In genomic region chr17:65930960-65931359, GRCm38 (mm10) we compare ENCODE assay signal across 7 mouse cellular contexts. TPM values are rescaled to one million over a fixed set of nuclear protein-coding genes. Genes with fewer than 3 reads are reported as not detected.
DNase-seq lines count a peak whose midpoint lies in the region; ATAC-seq and TF ChIP-seq lines count a peak whose summit lies in the region.

No protein-coding gene starts in this region.

- ATAC-seq in liver, postnatal 0 days = peak; percentile 81
- ATAC-seq in liver, embryonic 11.5 days (replicated peaks; ENCODE audit: low FRiP score) = no peak
- ATAC-seq in forebrain, embryonic 14.5 days = peak; percentile 80

- H3K4me3 ChIP-seq in liver, postnatal 0 days (ENCODE audit: low read depth, low read length) = no peak overlapping the region
- H3K4me3 ChIP-seq in liver, embryonic 11.5 days (ENCODE audit: low read depth, low read length) = no peak overlapping the region
- H3K4me3 ChIP-seq in forebrain, embryonic 14.5 days (ENCODE audit: low read depth, low read length) = no peak overlapping the region

- no peaks in the 10 kb centered on the region for H3K27me3 ChIP-seq in liver, postnatal 0 days (ENCODE audit: insufficient read depth, low read length)
- no peaks in the 10 kb centered on the region for H3K27me3 ChIP-seq in liver, embryonic 11.5 days (replicated peaks; ENCODE audit: control insufficient read depth, insufficient read depth, low read length)
- no peaks in the 10 kb centered on the region for H3K27me3 ChIP-seq in forebrain, embryonic 14.5 days (replicated peaks; ENCODE audit: control insufficient read depth, insufficient read depth, low read length)

- peaks cover 8% of the 10 kb centered on the region for H3K4me1 ChIP-seq in liver, postnatal 0 days (ENCODE audit: insufficient read depth)
- 0 out of 2 replicates have a peak, but pooled peaks cover 2% of the 10 kb centered on the region for H3K4me1 ChIP-seq in liver, embryonic 11.5 days (replicated peaks; ENCODE audit: control insufficient read depth, insufficient read depth, low read length)
- H3K4me1 ChIP-seq in forebrain, embryonic 14.5 days (ENCODE audit: control insufficient read depth, insufficient read depth, low read length) = 0 out of 2 replicates have a peak, but pooled peaks cover 5% of the 10 kb centered on the region

- H3K36me3 ChIP-seq in liver, postnatal 0 days (replicated peaks; ENCODE audit: insufficient read depth, low read length) = peaks cover 16% of the 10 kb centered on the region; the same call in 1 of the 2 replicates
- H3K36me3 ChIP-seq in liver, embryonic 11.5 days (ENCODE audit: control insufficient read depth, insufficient read depth, low read length) = peaks cover 11% of the 10 kb centered on the region
- H3K36me3 ChIP-seq in forebrain, embryonic 14.5 days (ENCODE audit: control insufficient read depth, insufficient read depth, low read length) = peaks cover 52% of the 10 kb centered on the region

- WGBS in liver, postnatal 0 days (ENCODE audit: insufficient replicate concordance) = 58% methylated on average over 6 of the region's 6 CpGs
- WGBS in liver, embryonic 11.5 days = 81% methylated on average over 6 of the region's 6 CpGs
- WGBS in forebrain, embryonic 14.5 days = 71% methylated on average over 6 of the region's 6 CpGs

- no peak overlapping the region for H3K27ac ChIP-seq in liver, postnatal 0 days (ENCODE audit: low read depth)
- no peak overlapping the region for H3K27ac ChIP-seq in liver, embryonic 11.5 days (ENCODE audit: low read depth, low read length)
- H3K27ac ChIP-seq in forebrain, embryonic 14.5 days (ENCODE audit: low read depth, low read length) = no peak overlapping the region

- H3K9me3 ChIP-seq in liver, postnatal 0 days (ENCODE audit: low read length) = no peaks in the 10 kb centered on the region
- no peaks in the 10 kb centered on the region for H3K9me3 ChIP-seq in liver, embryonic 11.5 days (ENCODE audit: control insufficient read depth, low read length)
- no peaks in the 10 kb centered on the region for H3K9me3 ChIP-seq in forebrain, embryonic 14.5 days (replicated peaks; ENCODE audit: control insufficient read depth, low read length)

- DNase-seq in liver, postnatal 0 days = no peak
- DNase-seq in liver, embryonic 11.5 days (ENCODE audit: low spot score) = no peak
- peak; percentile 47 for DNase-seq in cerebellum, adult 11 months
- DNase-seq in forebrain, embryonic 14.5 days (ENCODE audit: low spot score) = peak; percentile 82
- peak; percentile 91 for DNase-seq in layer of hippocampus, adult 9-11 months
- DNase-seq in right cerebral cortex, postnatal 36 days (ENCODE audit: low spot score in 2 of 2) = peak; percentile 45 to 76
- DNase-seq in kidney, adult 11 months = no peak

- no peak for TF ChIP-seq CTCF in liver, postnatal 0 days (IDR thresholded peaks at IDR 0.05; ENCODE audit: low read depth)

- H3K9ac ChIP-seq in liver, postnatal 0 days (replicated peaks) = 0 out of 2 replicates have a peak overlapping the region, but pooled peaks have one; percentile 22
- H3K9ac ChIP-seq in liver, embryonic 11.5 days (ENCODE audit: low read depth, low read length) = no peak overlapping the region
- H3K9ac ChIP-seq in forebrain, embryonic 14.5 days (ENCODE audit: low read length) = no peak overlapping the region

- no peak overlapping the region for H3K4me2 ChIP-seq in liver, postnatal 0 days (ENCODE audit: low read depth, low read length)
- H3K4me2 ChIP-seq in liver, embryonic 11.5 days = no peak overlapping the region
- H3K4me2 ChIP-seq in forebrain, embryonic 14.5 days (ENCODE audit: low read length) = no peak overlapping the region

- TF ChIP-seq EP300 in liver, postnatal 0 days (IDR thresholded peaks at IDR 0.05; ENCODE audit: low read depth) = no peak

RNA-seq across cellular contexts. Expression of gene Twsg1, which starts 20.1 kb away (rescaled TPM):
- polyA plus RNA-seq in liver, postnatal 0 days (2015; fragmentation: Nextera tagmentation; extraction: Ambion mirVana) = 16.8 and 19.4 TPM in 2 replicates
- 47.3 and 48.4 TPM in 2 replicates for polyA plus RNA-seq in liver, embryonic 11.5 days (2014; fragmentation: Nextera tagmentation; extraction: Ambion mirVana)
- 81.4 and 83.1 TPM in 2 replicates for polyA plus RNA-seq in forebrain, embryonic 14.5 days (2014; fragmentation: Nextera tagmentation; extraction: Ambion mirVana)

RNA-seq across cellular contexts. Expression of gene Ralbp1, which starts 45.4 kb away (rescaled TPM):
- 29.5 TPM in 2 replicates for polyA plus RNA-seq in liver, postnatal 0 days (2015; fragmentation: Nextera tagmentation; extraction: Ambion mirVana)
- polyA plus RNA-seq in liver, embryonic 11.5 days (2014; fragmentation: Nextera tagmentation; extraction: Ambion mirVana) = 48.7 and 55.2 TPM in 2 replicates
- 42.9 and 50.2 TPM in 2 replicates for polyA plus RNA-seq in forebrain, embryonic 14.5 days (2014; fragmentation: Nextera tagmentation; extraction: Ambion mirVana)

Comparison
In these comparisons a context has a peak if more than half of its experiments do, and no peak if none do; other contexts are left out.
1. DNase-seq: peak in cerebellum, adult 11 months (single experiment), forebrain, embryonic 14.5 days (single experiment), layer of hippocampus, adult 9-11 months (single experiment) and right cerebral cortex, postnatal 36 days (2 of 2); none in liver, postnatal 0 days (single experiment), liver, embryonic 11.5 days (single experiment) and kidney, adult 11 months (single experiment).